Mouse (Mus musculus): Measurements from ENCODE around the gene Tbx10. TPM values are rescaled to one million over a fixed set of nuclear protein-coding genes. Genes with fewer than 3 reads are reported as not detected.

The Tbx10 gene
- polyA plus RNA-seq, 1 experiment from 2014 or later: not detected

DNA sequence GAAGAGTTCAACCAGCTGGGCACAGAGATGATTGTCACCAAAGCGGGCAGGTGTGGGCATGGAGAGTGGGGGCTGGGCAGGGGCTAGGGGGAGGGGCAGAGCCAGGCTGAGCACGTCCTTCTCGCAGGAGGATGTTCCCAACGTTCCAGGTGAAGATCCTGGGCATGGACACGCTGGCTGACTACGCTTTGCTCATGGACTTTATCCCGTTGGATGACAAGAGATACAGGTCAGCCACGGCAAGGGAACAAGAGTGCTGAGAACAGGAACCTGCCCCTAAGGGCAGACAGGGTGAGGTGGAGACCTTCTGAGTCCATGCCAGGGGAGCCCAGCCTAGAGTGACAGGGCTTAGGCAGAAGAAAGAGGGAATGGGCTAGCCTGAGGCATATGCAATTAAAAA, 4.2 kb downstream of the Tbx10 start:
- Histone ChIP-seq H3K9me3 (replicated peaks; ENCODE audit: control insufficient read depth, low read length) (no peaks in the 10 kb centered on the region), H3K27me3 (ENCODE audit: control insufficient read depth, insufficient read depth, low read length) (peaks cover 5% of the 10 kb centered on the region; the same call in 1 of the 2 replicates), H3K36me3 (ENCODE audit: control insufficient read depth, insufficient read depth) (no peaks in the 10 kb centered on the region), H3K9ac (ENCODE audit: low read length) (no peak overlapping the region), H3K4me2 (ENCODE audit: low read depth, low read length) (no peak overlapping the region), H3K4me3 (ENCODE audit: low read length) (no peak overlapping the region), H3K27ac (ENCODE audit: low read length) (no peak overlapping the region), H3K4me1 (ENCODE audit: control insufficient read depth, insufficient read depth, low read length) (peaks cover 15% of the 10 kb centered on the region)
- no peak for ATAC-seq (replicated peaks; ENCODE audit: extremely low read depth, insufficient read depth, low FRiP score)
- WGBS: 88% methylated on average over 8 of the region's 8 CpGs

DNA sequence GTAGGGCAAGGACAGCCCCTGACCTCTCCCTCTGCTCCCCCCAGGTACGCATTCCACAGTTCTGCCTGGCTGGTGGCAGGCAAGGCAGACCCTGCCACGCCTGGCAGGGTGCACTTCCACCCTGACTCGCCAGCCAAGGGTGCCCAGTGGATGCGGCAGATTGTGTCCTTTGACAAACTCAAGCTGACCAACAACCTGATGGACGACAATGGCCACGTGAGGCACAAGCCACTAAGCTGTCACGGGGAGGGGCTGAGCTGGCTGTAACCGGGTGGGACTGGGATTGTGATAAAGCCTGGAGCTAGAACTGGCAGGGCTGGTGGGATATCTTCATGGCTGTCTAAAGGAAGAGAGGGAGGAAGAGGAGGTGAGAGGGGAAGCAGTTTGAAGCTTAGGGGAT, 4.7 kb downstream of the Tbx10 start:
- ATAC-seq (replicated peaks; ENCODE audit: extremely low read depth, insufficient read depth, low FRiP score): no peak
- H3K9ac ChIP-seq (ENCODE audit: low read length): no peak overlapping the region
- 38% methylated on average over 8 of the region's 8 CpGs for WGBS

DNA sequence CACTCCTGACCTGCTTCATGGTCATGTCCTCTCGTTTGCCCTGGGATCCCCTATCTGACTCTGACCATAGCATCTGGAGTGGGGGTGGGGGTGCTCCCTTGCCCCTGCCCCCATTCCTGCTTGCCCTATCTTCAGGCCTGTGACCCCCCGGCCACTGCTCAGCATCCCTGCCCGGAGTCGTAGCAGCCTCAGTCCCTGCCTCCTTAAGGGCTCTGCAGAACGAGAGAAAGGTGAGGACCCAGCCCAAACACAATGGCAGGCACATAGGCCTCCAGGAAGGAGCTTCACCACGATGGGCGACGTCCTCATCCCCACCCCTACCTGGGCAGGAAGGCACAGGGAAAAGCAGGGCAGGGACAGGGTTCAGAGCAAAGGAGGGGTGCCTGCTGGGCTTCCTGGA, 5.8 kb downstream of the Tbx10 start:
- 73% methylated on average over 8 of the region's 8 CpGs for WGBS
- ATAC-seq (replicated peaks; ENCODE audit: extremely low read depth, insufficient read depth, low FRiP score): no peak
- H3K27ac ChIP-seq (ENCODE audit: low read length): no peak overlapping the region

More for the DNA sequence above, 4.7 kb downstream of the Tbx10 start:
- Histone ChIP-seq H3K36me3 (ENCODE audit: control insufficient read depth, insufficient read depth) (no peaks in the 10 kb centered on the region), H3K27me3 (ENCODE audit: control insufficient read depth, insufficient read depth, low read length) (peaks cover 2% of the 10 kb centered on the region; the same call in 1 of the 2 replicates), H3K4me3 (ENCODE audit: low read length) (no peak overlapping the region), H3K4me1 (ENCODE audit: control insufficient read depth, insufficient read depth, low read length) (peaks cover 20% of the 10 kb centered on the region), H3K4me2 (ENCODE audit: low read depth, low read length) (no peak overlapping the region), H3K27ac (ENCODE audit: low read length) (no peak overlapping the region), H3K9me3 (replicated peaks; ENCODE audit: control insufficient read depth, low read length) (no peaks in the 10 kb centered on the region)

DNA sequence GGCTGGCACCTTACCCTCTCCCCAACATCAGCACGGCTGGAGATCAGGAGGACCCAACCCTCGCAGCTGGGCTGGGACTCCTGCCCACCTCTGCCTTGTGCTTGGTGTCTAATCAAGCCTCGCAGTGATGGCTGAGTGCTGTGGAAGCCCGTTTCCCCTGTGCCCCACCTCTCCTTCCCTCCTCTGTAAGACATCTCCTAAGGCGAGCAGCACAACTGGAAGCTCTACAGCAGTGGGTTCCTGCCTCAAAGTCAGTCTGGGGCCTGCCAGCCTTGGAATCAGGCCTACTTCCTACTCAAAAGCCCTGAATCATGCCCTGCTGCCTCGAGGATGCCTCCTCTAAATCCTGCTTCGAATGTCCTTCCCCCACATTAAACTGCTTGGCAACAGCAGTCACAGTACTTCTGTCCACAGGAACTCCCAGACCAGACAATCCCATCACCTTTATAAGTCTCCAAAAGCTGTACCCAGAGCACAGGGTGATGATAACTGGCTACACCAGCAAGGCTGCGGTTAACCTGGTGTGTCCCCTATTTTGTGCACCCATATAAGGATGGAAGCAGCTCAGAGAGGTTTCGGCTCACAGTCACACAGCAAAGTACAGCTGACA, 6.7 kb downstream of the Tbx10 start:
- Histone ChIP-seq H3K9me3 (replicated peaks; ENCODE audit: control insufficient read depth, low read length) (no peaks in the 10 kb centered on the region), H3K4me3 (ENCODE audit: low read length) (peak overlapping the region; percentile 88; the same call in 1 of the 2 replicates), H3K9ac (ENCODE audit: low read length) (peak overlapping the region; percentile 96), H3K4me1 (ENCODE audit: control insufficient read depth, insufficient read depth, low read length) (peaks cover 37% of the 10 kb centered on the region), H3K27ac (ENCODE audit: low read length) (no peak overlapping the region), H3K4me2 (ENCODE audit: low read depth, low read length) (peak overlapping the region; percentile 96), H3K27me3 (ENCODE audit: control insufficient read depth, insufficient read depth, low read length) (no peaks in the 10 kb centered on the region), H3K36me3 (ENCODE audit: control insufficient read depth, insufficient read depth) (no peaks in the 10 kb centered on the region)
- ATAC-seq (replicated peaks; ENCODE audit: extremely low read depth, insufficient read depth, low FRiP score): no peak
- 81% methylated on average over 9 of the region's 9 CpGs for WGBS

More for the DNA sequence above, 5.8 kb downstream of the Tbx10 start:
- Histone ChIP-seq H3K27me3 (ENCODE audit: control insufficient read depth, insufficient read depth, low read length) (no peaks in the 10 kb centered on the region), H3K9me3 (replicated peaks; ENCODE audit: control insufficient read depth, low read length) (no peaks in the 10 kb centered on the region), H3K36me3 (ENCODE audit: control insufficient read depth, insufficient read depth) (no peaks in the 10 kb centered on the region), H3K4me1 (ENCODE audit: control insufficient read depth, insufficient read depth, low read length) (peaks cover 29% of the 10 kb centered on the region), H3K4me2 (ENCODE audit: low read depth, low read length) (no peak overlapping the region), H3K4me3 (ENCODE audit: low read length) (no peak overlapping the region), H3K9ac (ENCODE audit: low read length) (no peak overlapping the region)

DNA sequence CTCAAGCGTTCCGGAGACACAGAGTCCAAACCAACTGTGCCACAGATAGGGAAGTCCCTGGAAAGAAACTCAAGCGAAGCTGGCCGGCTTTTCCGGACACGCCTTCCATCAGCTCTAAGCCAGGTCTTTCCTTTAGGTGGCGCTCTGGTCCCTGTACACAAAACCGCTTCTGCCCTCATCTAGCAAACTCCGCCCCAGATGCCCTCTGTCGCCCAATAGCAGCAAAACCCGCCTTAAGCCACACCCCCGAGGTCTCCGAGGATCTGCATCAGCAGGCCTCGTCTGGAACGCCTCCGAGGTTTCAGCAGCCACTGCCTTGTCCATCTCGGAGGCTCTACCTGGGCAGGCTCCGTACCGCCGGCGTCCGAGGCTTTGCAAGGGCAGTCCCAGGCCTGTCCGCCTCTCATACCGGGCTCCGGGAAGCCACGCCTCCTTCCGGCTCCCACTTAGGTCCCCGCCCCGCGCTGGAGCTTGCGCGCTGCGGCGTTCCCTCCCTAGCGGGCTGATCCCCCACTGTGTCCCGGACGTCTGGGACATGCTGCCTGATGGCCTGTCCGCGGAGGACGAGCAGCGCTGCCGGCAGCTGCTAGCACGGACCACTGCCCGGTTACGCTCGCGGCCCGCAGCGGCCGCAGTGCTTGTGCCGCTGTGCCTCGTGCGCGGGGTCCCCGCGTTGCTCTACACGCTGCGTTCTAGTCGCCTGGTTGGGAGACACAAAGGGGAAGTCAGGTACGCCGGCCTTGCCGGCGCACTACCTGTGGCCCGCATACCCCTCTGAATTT, 7.8 kb downstream of the Tbx10 start, which contains the start of the genes Nudt8 and Gm49405:
Gene Nudt8 (plus strand): TSS at position 462 of the 782 bp plus-strand sequence.
Gene Gm49405 (plus strand): TSS at position 508 of the 782 bp plus-strand sequence.
- H3K4me3 ChIP-seq (ENCODE audit: low read length): peak within 1 kb of the TSS; percentile 88
- ATAC-seq (replicated peaks; ENCODE audit: extremely low read depth, insufficient read depth, low FRiP score): peak; percentile 87
- H3K27ac ChIP-seq (ENCODE audit: low read length): peak within 1 kb of the TSS; percentile 99
- peak within 1 kb of the TSS; percentile 96 for H3K4me2 ChIP-seq (ENCODE audit: low read depth, low read length)
- H3K4me1 ChIP-seq (ENCODE audit: control insufficient read depth, insufficient read depth, low read length): peaks cover 48% of the 10 kb centered on the region
- H3K9ac ChIP-seq (ENCODE audit: low read length): peak within 1 kb of the TSS; percentile 96
- H3K27me3 ChIP-seq (ENCODE audit: control insufficient read depth, insufficient read depth, low read length): no peaks in the 10 kb centered on the region
- H3K9me3 ChIP-seq (replicated peaks; ENCODE audit: control insufficient read depth, low read length): no peaks in the 10 kb centered on the region
- no peaks in the 10 kb centered on the region for H3K36me3 ChIP-seq (ENCODE audit: control insufficient read depth, insufficient read depth)
- under 1% methylated on average over 64 of the region's 64 CpGs for WGBS

DNA sequence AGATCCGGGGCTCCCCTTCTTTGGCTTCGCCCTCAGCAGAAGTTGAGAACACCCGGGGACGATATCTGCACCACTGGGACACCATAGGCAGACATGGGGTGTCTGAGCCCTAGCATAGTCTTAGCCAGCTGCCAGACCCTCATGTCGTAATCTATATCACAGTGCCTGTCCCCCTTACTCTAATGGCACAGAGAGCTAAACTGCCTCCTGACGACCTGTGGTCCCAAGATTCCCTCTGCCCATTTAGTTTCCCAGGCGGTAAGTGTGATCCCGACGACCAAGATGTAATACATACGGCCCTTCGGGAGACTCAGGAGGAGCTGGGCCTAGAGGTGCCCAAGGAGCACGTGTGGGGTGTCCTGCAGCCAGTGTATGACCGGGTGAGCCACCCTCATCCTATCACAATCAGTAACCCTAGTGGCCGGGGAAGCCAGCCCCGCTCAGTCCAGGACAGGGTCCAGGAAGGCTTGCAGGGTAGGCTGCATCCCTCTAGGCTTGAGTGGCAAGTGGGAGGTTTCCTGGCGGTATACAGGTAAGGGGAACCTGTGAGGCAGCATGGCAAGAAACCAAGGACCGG, 8.5 kb downstream of the Tbx10 start:
- peak overlapping the region; percentile 88 for H3K4me3 ChIP-seq (ENCODE audit: low read length)
- peak overlapping the region; percentile 96 for H3K4me2 ChIP-seq (ENCODE audit: low read depth, low read length)
- ATAC-seq (replicated peaks; ENCODE audit: extremely low read depth, insufficient read depth, low FRiP score): no peak
- H3K27me3 ChIP-seq (ENCODE audit: control insufficient read depth, insufficient read depth, low read length): no peaks in the 10 kb centered on the region
- H3K4me1 ChIP-seq (ENCODE audit: control insufficient read depth, insufficient read depth, low read length): peaks cover 51% of the 10 kb centered on the region
- H3K9ac ChIP-seq (ENCODE audit: low read length): peak overlapping the region; percentile 96
- H3K27ac ChIP-seq (ENCODE audit: low read length): peak overlapping the region; percentile 99
- H3K36me3 ChIP-seq (ENCODE audit: control insufficient read depth, insufficient read depth): no peaks in the 10 kb centered on the region
- WGBS: 18% methylated on average over 17 of the region's 17 CpGs
- no peaks in the 10 kb centered on the region for H3K9me3 ChIP-seq (replicated peaks; ENCODE audit: control insufficient read depth, low read length)

DNA sequence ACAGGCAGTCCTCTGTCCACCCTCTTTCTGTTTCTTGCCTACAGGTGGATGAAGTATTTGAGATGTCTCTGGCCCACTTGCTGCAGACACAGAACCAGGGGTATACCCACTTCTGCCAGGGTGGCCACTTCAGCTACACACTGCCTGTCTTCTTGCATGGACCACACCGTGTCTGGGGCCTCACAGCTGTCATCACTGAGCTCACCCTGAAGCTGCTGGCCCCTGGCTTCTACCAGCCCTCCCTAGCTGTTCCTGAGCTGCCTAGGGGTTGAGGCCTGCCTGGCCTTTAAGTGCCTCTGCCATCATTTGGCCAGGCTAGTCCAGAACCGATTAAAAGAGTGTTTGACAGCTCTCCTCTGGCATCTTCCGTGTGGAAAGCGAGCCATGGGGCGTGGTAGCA, 9.2 kb downstream of the Tbx10 start:
- peaks cover 51% of the 10 kb centered on the region for H3K4me1 ChIP-seq (ENCODE audit: control insufficient read depth, insufficient read depth, low read length)

DNA sequence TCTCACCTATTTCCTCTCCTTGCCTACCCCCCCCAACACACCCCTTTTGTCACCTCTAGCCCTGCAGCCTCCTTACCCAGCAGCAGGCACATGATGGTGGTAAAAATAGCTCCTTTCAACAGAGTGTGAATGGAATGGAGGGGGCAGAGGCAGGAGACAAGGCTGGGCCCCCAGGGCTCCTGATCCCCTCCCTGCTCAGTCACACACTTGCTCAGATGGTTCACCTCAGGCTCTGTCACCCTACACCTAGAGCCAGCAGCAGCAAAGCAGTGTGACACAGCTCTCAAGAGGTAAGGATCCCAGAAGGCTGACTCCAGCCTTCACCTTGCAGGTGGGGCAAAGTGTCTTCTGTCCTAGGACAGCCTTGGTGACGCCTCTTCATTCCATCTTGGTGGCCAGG, 10.6 kb downstream of the Tbx10 start, which contains the start of gene Doc2g:
Gene Doc2g (plus strand): TSS at position 202 of the 400 bp plus-strand sequence.
- peak within 1 kb of the TSS; percentile 78 for H3K9ac ChIP-seq (ENCODE audit: low read length)
- peak; percentile 45 for ATAC-seq (replicated peaks; ENCODE audit: extremely low read depth, insufficient read depth, low FRiP score)

More for the DNA sequence above, 9.2 kb downstream of the Tbx10 start:
- 60% methylated on average over 5 of the region's 5 CpGs for WGBS
- H3K27ac ChIP-seq (ENCODE audit: low read length): peak overlapping the region; percentile 99
- no peak for ATAC-seq (replicated peaks; ENCODE audit: extremely low read depth, insufficient read depth, low FRiP score)
- no peak overlapping the region for H3K4me3 ChIP-seq (ENCODE audit: low read length)
- H3K36me3 ChIP-seq (ENCODE audit: control insufficient read depth, insufficient read depth): peaks cover 6% of the 10 kb centered on the region
- no peaks in the 10 kb centered on the region for H3K9me3 ChIP-seq (replicated peaks; ENCODE audit: control insufficient read depth, low read length)
- peak overlapping the region; percentile 96; the same call in 1 of the 2 replicates for H3K4me2 ChIP-seq (ENCODE audit: low read depth, low read length)
- H3K27me3 ChIP-seq (ENCODE audit: control insufficient read depth, insufficient read depth, low read length): no peaks in the 10 kb centered on the region
- peak overlapping the region; percentile 2; the same call in 1 of the 2 replicates for H3K9ac ChIP-seq (ENCODE audit: low read length)

More for the DNA sequence above, 10.6 kb downstream of the Tbx10 start, which contains the start of gene Doc2g:
- H3K27me3 ChIP-seq (ENCODE audit: control insufficient read depth, insufficient read depth, low read length): no peaks in the 10 kb centered on the region
- H3K4me1 ChIP-seq (ENCODE audit: control insufficient read depth, insufficient read depth, low read length): peaks cover 51% of the 10 kb centered on the region
- peak within 1 kb of the TSS; percentile 40 for H3K4me3 ChIP-seq (ENCODE audit: low read length)
- WGBS: 53% methylated on average over 1 of the region's 1 CpGs
- H3K4me2 ChIP-seq (ENCODE audit: low read depth, low read length): peak within 1 kb of the TSS; percentile 65
- H3K36me3 ChIP-seq (ENCODE audit: control insufficient read depth, insufficient read depth): peaks cover 20% of the 10 kb centered on the region
- H3K9me3 ChIP-seq (replicated peaks; ENCODE audit: control insufficient read depth, low read length): no peaks in the 10 kb centered on the region
- H3K27ac ChIP-seq (ENCODE audit: low read length): peak within 1 kb of the TSS; percentile 99

Measured in heart, embryonic 16.5 days (tissue).